Mouse (Mus musculus) forebrain, embryonic 13.5 days (tissue): ENCODE measurements around the gene Anks1. TPM values are rescaled to one million over a fixed set of nuclear protein-coding genes. Genes with fewer than 3 reads are reported as not detected.

Experiments used
- ATAC-seq: fragments of 200-750 bp; cut with Nextera tagmentation; 2 replicates; pipeline ENCODE4 v1.8.0; 2017
- H3K27ac ChIP-seq: fragments of 300-500 bp; sonication (generic); 2 replicates; pipeline ENCODE4 v1.5.1; 2015; ENCODE audit warnings: inconsistent platforms, mild to moderate bottlenecking, moderate library complexity
- H3K27me3 ChIP-seq: fragments of 300-500 bp; sonication (generic); 2 replicates; pipeline ENCODE4 v1.6.1; 2015; ENCODE audit warnings: mild to moderate bottlenecking, inconsistent platforms
- H3K36me3 ChIP-seq: fragments of 300-500 bp; sonication (generic); 2 replicates; pipeline ENCODE4 v1.6.1; 2015; ENCODE audit warnings: mild to moderate bottlenecking, inconsistent platforms; ENCODE audit not compliant: poor library complexity, severe bottlenecking
- H3K4me1 ChIP-seq: fragments of 300-500 bp; sonication (generic); 2 replicates; pipeline ENCODE4 v1.6.1; 2015; ENCODE audit warnings: inconsistent platforms
- H3K4me2 ChIP-seq: fragments of 300-500 bp; sonication (generic); 2 replicates; pipeline ENCODE4 v1.6.1; 2015; ENCODE audit warnings: inconsistent platforms, mild to moderate bottlenecking, moderate library complexity
- H3K4me3 ChIP-seq: fragments of 300-500 bp; sonication (generic); 2 replicates; pipeline ENCODE4 v1.5.1; 2015; ENCODE audit warnings: mild to moderate bottlenecking, inconsistent platforms
- H3K9ac ChIP-seq: fragments of 300-500 bp; sonication (generic); 2 replicates; pipeline ENCODE4 v1.6.1; 2015; ENCODE audit warnings: mild to moderate bottlenecking, inconsistent platforms
- H3K9me3 ChIP-seq: fragments of 300-500 bp; sonication (generic); replicated peaks from 2 replicates; pipeline ENCODE4 v1.6.1; 2016; ENCODE audit warnings: inconsistent platforms
- WGBS: fragments of 180-500 bp; shearing (Covaris S2); methylation state at CpG from one replicate; pipeline ENCODE4 v1.1.7; 2015; 5-methylcytosine and 5-hydroxymethylcytosine counted together
- polyA plus RNA-seq: library from polyadenylated mRNA; unstranded; fragments of >200 nt; fragmentation: Nextera tagmentation; extraction: Ambion mirVana; gene quantifications from 2 replicates; pipeline ENCODE4 v1.2.1, GENCODE M21; 2015

Anks1 gene
- polyA plus RNA-seq, 1 experiment from 2014 or later: 45.2 TPM

GRCm38 (mm10) chr17:28006611-28007010 lies 97.5 kb downstream of the Anks1 start:
- peaks cover 31% of the 10 kb centered on the region for H3K36me3 ChIP-seq
- H3K9me3 ChIP-seq: no peaks in the 10 kb centered on the region
- 67% methylated on average over 5 of the region's 5 CpGs for WGBS
- no peak for ATAC-seq
- H3K4me1 ChIP-seq: peaks cover 45% of the 10 kb centered on the region
- H3K4me3 ChIP-seq: no peak overlapping the region
- H3K4me2 ChIP-seq: 0 out of 2 replicates have a peak overlapping the region, but pooled peaks have one; percentile 24
- peak overlapping the region; percentile 14; the same call in 1 of the 2 replicates for H3K27ac ChIP-seq
- 0 out of 2 replicates have a peak overlapping the region, but pooled peaks have one; percentile 16 for H3K9ac ChIP-seq
- H3K27me3 ChIP-seq: 0 out of 2 replicates have a peak, but pooled peaks cover 5% of the 10 kb centered on the region

GRCm38 (mm10) chr17:28007179-28007811 lies 98.2 kb downstream of the Anks1 start:
- Histone ChIP-seq H3K9me3 (no peaks in the 10 kb centered on the region), H3K4me3 (no peak overlapping the region), H3K4me2 (peak overlapping the region; percentile 24), H3K27me3 (0 out of 2 replicates have a peak, but pooled peaks cover 5% of the 10 kb centered on the region), H3K4me1 (peaks cover 50% of the 10 kb centered on the region), H3K27ac (0 out of 2 replicates have a peak overlapping the region, but pooled peaks have one; percentile 28), H3K9ac (peak overlapping the region; percentile 21; the same call in 1 of the 2 replicates), H3K36me3 (peaks cover 31% of the 10 kb centered on the region)
- WGBS: 25% methylated on average over 29 of the region's 29 CpGs
- ATAC-seq: no peak

- 0 out of 2 replicates have a peak overlapping the region, but pooled peaks have one; percentile 28 for H3K27ac ChIP-seq
- peak overlapping the region; percentile 21; the same call in 1 of the 2 replicates for H3K9ac ChIP-seq
- peaks cover 28% of the 10 kb centered on the region for H3K36me3 ChIP-seq
- no peak overlapping the region for H3K4me3 ChIP-seq
- WGBS: 30% methylated on average over 25 of the region's 27 CpGs
- peak overlapping the region; percentile 24; the same call in 1 of the 2 replicates for H3K4me2 ChIP-seq
- H3K27me3 ChIP-seq: 0 out of 2 replicates have a peak, but pooled peaks cover 5% of the 10 kb centered on the region
- peaks cover 52% of the 10 kb centered on the region for H3K4me1 ChIP-seq
- no peak for ATAC-seq
- H3K9me3 ChIP-seq: no peaks in the 10 kb centered on the region
Measured at GRCm38 (mm10) chr17:28007857-28008564, 98.9 kb downstream of the Anks1 start.

GRCm38 (mm10) chr17:28008565-28008981 lies 99.5 kb downstream of the Anks1 start:
- Histone ChIP-seq H3K9ac (no peak overlapping the region), H3K4me1 (peaks cover 58% of the 10 kb centered on the region), H3K27me3 (0 out of 2 replicates have a peak, but pooled peaks cover 5% of the 10 kb centered on the region), H3K27ac (no peak overlapping the region), H3K4me2 (no peak overlapping the region), H3K9me3 (no peaks in the 10 kb centered on the region), H3K36me3 (peaks cover 28% of the 10 kb centered on the region), H3K4me3 (no peak overlapping the region)
- WGBS: 79% methylated on average over 8 of the region's 8 CpGs
- ATAC-seq: no peak

- no peak overlapping the region for H3K4me2 ChIP-seq
- peaks cover 28% of the 10 kb centered on the region for H3K36me3 ChIP-seq
- 88% methylated on average over 10 of the region's 10 CpGs for WGBS
- 0 out of 2 replicates have a peak, but pooled peaks cover 5% of the 10 kb centered on the region for H3K27me3 ChIP-seq
- ATAC-seq: no peak
- no peak overlapping the region for H3K27ac ChIP-seq
- no peak overlapping the region for H3K4me3 ChIP-seq
- peaks cover 63% of the 10 kb centered on the region for H3K4me1 ChIP-seq
- no peaks in the 10 kb centered on the region for H3K9me3 ChIP-seq
- peak overlapping the region; percentile 46; the same call in 1 of the 2 replicates for H3K9ac ChIP-seq
Measured at GRCm38 (mm10) chr17:28009066-28009715, 100.1 kb downstream of the Anks1 start.

GRCm38 (mm10) chr17:28009716-28010114 lies 100.6 kb downstream of the Anks1 start:
- 0 out of 2 replicates have a peak, but pooled peaks cover 5% of the 10 kb centered on the region for H3K27me3 ChIP-seq
- H3K4me1 ChIP-seq: peaks cover 66% of the 10 kb centered on the region
- peaks cover 28% of the 10 kb centered on the region for H3K36me3 ChIP-seq
- no peak overlapping the region for H3K9ac ChIP-seq
- H3K27ac ChIP-seq: no peak overlapping the region
- 94% methylated on average over 7 of the region's 7 CpGs for WGBS
- no peaks in the 10 kb centered on the region for H3K9me3 ChIP-seq
- no peak for ATAC-seq
- no peak overlapping the region for H3K4me3 ChIP-seq
- H3K4me2 ChIP-seq: no peak overlapping the region

- peaks cover 59% of the 10 kb centered on the region for H3K4me1 ChIP-seq
- no peak for ATAC-seq
- WGBS: 96% methylated on average over 2 of the region's 2 CpGs
Measured at GRCm38 (mm10) chr17:28010925-28011324, 101.8 kb downstream of the Anks1 start.

GRCm38 (mm10) chr17:28012851-28013250 lies 103.7 kb downstream of the Anks1 start:
- peak overlapping the region; percentile 51; the same call in 1 of the 2 replicates for H3K9ac ChIP-seq
- peak overlapping the region; percentile 41 for H3K4me2 ChIP-seq
- H3K27me3 ChIP-seq: 0 out of 2 replicates have a peak, but pooled peaks cover 4% of the 10 kb centered on the region
- ATAC-seq: no peak
- peak overlapping the region; percentile 62 for H3K27ac ChIP-seq
- H3K4me1 ChIP-seq: peaks cover 48% of the 10 kb centered on the region
- peaks cover 27% of the 10 kb centered on the region for H3K36me3 ChIP-seq
- WGBS: 60% methylated on average over 6 of the region's 6 CpGs
- H3K9me3 ChIP-seq: no peaks in the 10 kb centered on the region
- H3K4me3 ChIP-seq: no peak overlapping the region; the same call in 1 of the 2 replicates

More at GRCm38 (mm10) chr17:28010925-28011324, 101.8 kb downstream of the Anks1 start:
- Histone ChIP-seq H3K4me2 (no peak overlapping the region), H3K9ac (no peak overlapping the region), H3K27ac (no peak overlapping the region), H3K9me3 (no peaks in the 10 kb centered on the region), H3K4me3 (no peak overlapping the region), H3K36me3 (peaks cover 28% of the 10 kb centered on the region), H3K27me3 (0 out of 2 replicates have a peak, but pooled peaks cover 5% of the 10 kb centered on the region)

GRCm38 (mm10) chr17:28013259-28013875 lies 104.3 kb downstream of the Anks1 start:
- ATAC-seq: peak; percentile 90
- peaks cover 22% of the 10 kb centered on the region for H3K36me3 ChIP-seq
- H3K27me3 ChIP-seq: no peaks in the 10 kb centered on the region
- 14% methylated on average over 12 of the region's 12 CpGs for WGBS
- H3K4me3 ChIP-seq: no peak overlapping the region; the same call in 1 of the 2 replicates
- H3K4me1 ChIP-seq: peaks cover 48% of the 10 kb centered on the region
- peak overlapping the region; percentile 41 for H3K4me2 ChIP-seq
- H3K9ac ChIP-seq: peak overlapping the region; percentile 51; the same call in 1 of the 2 replicates
- peak overlapping the region; percentile 62 for H3K27ac ChIP-seq
- no peaks in the 10 kb centered on the region for H3K9me3 ChIP-seq

- Histone ChIP-seq H3K36me3 (peaks cover 11% of the 10 kb centered on the region; the same call in 1 of the 2 replicates), H3K27ac (peak overlapping the region; percentile 48; the same call in 1 of the 2 replicates), H3K4me3 (no peak overlapping the region), H3K4me1 (peaks cover 54% of the 10 kb centered on the region), H3K4me2 (no peak overlapping the region), H3K9me3 (no peaks in the 10 kb centered on the region), H3K9ac (no peak overlapping the region; the same call in 1 of the 2 replicates), H3K27me3 (no peaks in the 10 kb centered on the region)
- no peak for ATAC-seq
- 67% methylated on average over 4 of the region's 4 CpGs for WGBS
Measured at GRCm38 (mm10) chr17:28014449-28014848, 105.3 kb downstream of the Anks1 start.
